Mouse (Mus musculus): ENCODE results near the gene Pak6.

- TF ChIP-seq CTCF (IDR thresholded peaks at IDR 0.05; ENCODE audit: low read depth) (no peak), EP300 (IDR thresholded peaks at IDR 0.05; ENCODE audit: low read depth) (no peak)
These were observed 77.2 kb downstream of the Pak6 start for GRCm38 (mm10) chr2:118740341-118740740.
